Mouse (Mus musculus) frontal cortex, postnatal 14 days (tissue): ENCODE results near the gene Gm42878.
"Not testable (repeated sequence)": the region's sequence is repeated elsewhere in the genome, so short reads cannot be mapped to it uniquely, and the experiment has no call there.

Experiments used
- DNase-seq, 2 experiments: peaks; one replicate each; pipeline ENCODE4 v3.0.0; 2022; ENCODE audit warnings: low spot score in 2 of 2

Gene Gm42878

DNA sequence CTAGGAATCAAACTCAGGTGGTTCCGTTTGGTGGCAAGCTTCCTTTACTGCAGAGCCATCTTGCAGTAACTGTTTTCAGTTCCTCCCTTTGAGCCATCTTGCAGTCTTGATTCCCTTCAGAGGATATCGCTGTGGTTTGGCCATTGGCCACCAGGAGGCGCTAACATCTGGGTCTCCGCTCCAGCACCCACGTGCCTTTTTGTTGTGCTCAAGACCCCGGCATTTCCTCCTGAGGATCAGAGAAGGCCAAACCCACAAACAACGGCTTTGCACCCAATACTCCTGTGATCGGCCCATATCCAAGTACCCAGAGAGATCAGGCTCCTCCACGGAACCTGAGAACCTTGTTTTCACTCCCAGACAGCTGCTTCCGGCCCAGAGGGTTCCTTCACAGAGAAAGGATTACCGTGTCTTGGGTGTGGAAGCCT is 19.2 kb upstream of the Gm42878 start:
- peak; percentile 64 to 72 for DNase-seq

DNA sequence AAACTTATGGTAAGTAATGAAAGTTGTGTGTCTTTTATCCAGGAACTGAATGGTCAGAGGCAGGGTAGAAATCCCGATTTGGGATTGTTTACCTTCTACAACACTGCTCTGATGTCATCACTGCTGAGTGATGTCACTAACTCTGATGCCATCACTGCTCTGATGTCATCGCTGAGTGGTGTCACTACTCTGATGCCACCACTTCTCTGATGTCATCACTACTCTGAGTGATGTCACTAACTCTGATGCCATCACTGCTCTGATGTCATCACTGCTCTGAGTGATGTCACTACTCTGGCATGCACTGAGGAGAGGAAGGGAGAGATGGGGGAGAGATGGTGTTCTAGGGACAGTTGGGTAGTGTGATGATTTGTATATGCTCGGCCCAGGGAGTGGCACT is 17.2 kb upstream of the Gm42878 start:
- no peak for DNase-seq

GRCm38 (mm10) chr5:121549196-121549595 is 3.9 kb upstream of the Gm42878 start:
- DNase-seq = no peak

GRCm38 (mm10) chr5:121547084-121547483 is 1.8 kb upstream of the Gm42878 start:
- no peak for DNase-seq

DNA sequence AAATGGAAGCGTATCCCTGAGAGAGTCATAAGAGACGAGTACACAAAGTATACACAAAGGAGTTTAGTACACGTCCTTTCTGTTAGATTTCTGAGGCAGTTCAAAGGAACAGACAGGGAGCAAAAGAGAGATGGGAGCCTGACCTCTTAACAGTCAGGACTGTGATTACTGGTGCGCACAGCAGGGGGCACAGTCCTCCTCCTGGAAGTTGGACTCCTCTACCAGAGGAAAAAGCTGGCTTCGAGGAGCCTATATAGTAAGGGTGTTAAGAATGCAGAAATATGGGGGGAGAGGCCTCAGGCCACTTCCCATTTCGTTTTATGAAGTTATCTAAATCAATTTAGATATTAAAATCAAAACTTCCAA is 1.2 kb upstream of the Gm42878 start:
- DNase-seq = peak; percentile 23 to 38

DNA sequence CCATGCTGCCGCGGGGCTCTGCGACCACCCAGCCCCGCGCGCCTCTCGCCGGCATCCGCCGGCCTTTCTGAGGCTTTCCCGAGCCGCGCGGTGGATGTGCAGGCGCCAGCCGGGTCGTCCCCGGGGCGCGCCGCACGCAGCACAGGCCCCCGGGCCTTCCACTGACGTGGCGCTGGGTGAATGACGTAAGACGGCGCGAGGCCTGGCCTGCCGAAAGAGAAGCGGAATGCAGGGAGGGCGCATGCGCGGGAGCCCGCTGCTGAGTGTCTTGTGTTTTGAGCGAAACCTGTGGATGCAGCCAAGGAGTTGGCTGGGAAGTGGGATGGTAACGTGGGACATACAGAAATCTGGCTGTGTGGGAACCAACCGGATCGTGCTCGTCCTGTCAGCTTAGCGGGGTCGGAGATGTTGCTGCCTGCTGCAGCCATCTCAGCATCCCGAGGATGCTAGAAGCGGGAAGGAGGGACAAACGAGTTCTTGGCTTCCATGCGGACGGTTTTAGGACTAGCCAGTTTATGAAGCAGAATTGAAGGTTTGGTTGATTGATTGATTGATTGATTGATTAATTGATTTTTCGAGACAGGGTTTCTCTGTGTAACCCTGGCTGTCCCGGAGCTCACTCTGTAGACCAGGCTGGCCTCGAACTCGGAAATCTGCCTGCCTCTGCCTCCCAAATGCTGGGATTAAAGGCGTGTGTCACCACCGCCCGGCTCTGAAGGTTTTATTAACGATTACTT is 679 bp upstream of the Gm42878 start, which contains the start of gene Mapkapk5:
TSS of gene Mapkapk5 (minus strand) at position 113 of the 737 bp plus-strand sequence.
- peak; percentile 94 to 96 for DNase-seq

DNA sequence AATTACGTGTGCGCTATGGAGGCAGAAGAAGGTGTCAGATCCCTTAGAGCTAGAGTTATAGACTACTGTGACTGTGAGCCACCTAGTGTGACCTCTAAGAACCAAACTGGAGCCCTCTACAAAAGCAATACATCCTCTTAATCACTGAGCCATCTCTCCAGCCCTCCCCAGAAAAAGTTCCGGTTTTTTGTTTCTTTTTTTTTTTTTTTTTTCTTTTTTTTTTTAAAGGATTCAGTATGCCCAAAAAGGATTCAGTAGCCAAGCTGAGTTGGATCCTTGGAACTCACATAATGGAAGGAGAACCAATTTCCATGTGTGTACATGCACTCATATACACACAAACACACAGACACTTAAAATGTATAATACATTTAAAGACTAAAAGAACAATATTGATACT is 1.9 kb downstream of the Gm42878 start:
- no peak for DNase-seq

DNA sequence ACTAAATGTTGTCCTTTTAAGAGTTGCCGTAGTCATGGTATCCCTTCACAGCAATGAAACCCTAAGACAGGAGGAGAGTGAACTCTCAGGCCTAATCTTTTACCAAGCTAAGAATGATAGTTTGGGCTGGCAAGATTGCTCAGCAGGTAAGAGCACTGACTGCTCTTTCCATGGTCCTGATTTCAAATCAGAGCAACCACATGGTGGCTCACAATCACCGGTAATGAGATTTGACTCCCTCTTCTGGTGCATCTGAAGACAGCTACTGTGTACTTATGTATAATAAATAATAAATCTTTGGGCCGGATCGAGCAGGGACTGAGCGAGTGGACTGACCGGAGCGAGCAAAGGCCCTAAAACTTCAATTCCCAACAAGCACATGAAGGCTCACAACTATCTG is 4.0 kb downstream of the Gm42878 start:
- no peak for DNase-seq

DNA sequence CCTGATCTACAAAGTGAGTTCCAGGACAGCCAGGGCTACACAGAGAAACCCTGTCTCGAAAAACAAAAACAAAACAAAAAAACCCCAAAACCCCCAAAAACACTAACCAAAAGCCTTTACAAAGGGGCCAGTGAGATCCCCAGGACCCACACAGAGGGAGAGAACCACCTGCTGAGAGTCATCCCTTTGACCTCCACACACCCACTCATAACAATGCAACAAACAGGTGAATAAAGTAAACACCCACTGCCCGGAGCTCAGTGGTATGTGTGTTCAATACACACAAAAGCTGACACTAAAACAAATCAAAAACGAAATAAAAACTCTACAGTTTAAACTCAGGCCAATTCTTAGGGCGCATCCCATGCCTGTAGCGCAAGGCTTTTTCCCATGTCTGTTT is 5.2 kb downstream of the Gm42878 start:
- no peak for DNase-seq

- DNase-seq = no peak
These were observed 7.7 kb downstream of the Gm42878 start for GRCm38 (mm10) chr5:121537588-121537987.

GRCm38 (mm10) chr5:121536921-121537555 is 8.2 kb downstream of the Gm42878 start:
- DNase-seq = no peak

GRCm38 (mm10) chr5:121535116-121535515 is 10.2 kb downstream of the Gm42878 start:
- DNase-seq = no peak

GRCm38 (mm10) chr5:121534521-121534920 is 10.8 kb downstream of the Gm42878 start:
- no peak for DNase-seq

- no peak for DNase-seq
These were observed 18.3 kb downstream of the Gm42878 start for GRCm38 (mm10) chr5:121526961-121527360.

GRCm38 (mm10) chr5:121526526-121526925 is 18.8 kb downstream of the Gm42878 start:
- DNase-seq = no peak

DNA sequence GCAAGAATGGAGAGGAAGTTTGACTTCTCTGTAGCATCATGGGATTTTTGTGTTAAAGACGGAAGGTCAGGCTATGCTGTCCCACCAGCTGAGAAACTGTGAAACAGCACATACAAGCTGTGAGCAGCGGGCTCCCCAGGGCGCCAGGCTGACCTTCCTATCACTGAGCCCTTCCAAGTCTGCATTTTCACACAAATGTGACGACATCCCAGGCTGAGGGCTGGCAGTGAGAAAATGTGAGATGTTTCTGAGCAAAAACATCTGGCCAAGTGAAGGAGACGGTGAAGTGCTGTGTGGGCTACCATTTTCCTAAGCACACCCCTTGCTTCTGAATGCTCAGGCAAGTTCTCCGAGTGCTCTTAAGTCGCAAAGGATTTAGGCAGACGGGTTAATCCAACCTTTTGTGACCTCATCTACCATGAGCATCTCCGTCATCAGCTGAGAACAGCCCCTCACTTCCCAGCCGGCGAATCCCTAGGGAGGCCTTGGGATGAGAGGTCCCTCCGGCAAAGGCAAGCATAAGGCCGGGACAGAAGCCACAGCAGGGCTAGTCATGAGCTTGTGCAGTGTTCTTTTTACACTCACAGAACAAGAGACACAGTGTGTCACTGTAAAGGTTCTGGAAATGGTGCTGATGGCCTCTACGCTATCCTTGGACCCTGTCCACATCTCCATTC is 19.4 kb downstream of the Gm42878 start:
- DNase-seq = no peak

GRCm38 (mm10) chr5:121519758-121520157 is 25.5 kb downstream of the Gm42878 start:
- DNase-seq = not testable (repeated sequence)

DNA sequence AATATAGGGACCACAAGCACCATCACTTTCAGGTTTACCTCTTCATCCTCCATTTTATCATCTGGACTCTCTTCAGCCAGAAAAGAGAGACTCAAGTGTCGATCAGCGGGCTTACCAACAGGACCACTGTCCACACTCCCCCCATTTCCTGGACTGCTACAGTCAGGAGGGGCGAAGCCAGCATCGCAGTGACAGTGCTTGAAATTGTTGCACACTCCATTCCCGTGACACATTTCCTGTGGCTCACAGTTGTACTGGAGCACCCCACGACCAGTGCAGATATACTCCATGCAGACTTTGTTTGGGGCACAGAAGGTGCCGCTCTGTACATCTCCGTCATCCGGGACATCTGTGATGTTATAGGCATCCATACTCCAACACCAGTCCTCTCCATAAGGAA is 26.3 kb downstream of the Gm42878 start:
- DNase-seq = no peak

DNA sequence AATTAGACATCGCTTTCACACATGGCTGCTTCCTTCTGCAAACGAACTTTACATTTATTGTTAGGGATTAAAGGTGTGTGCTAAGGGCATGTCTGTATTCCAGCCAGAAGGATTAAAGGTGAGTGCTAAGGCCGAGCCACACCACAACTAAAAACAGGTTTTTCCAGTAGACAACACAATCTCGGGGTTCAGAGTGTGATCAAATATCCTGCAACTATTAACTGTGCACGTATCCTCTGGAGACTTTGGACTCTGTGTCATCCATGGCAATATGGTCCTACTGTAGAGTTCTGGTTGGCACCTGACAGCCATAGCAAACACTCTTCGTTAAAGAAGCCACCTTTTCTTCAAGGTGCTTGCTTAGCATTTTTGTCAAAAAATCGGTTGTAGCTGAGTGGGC is 35.3 kb downstream of the Gm42878 start:
- DNase-seq = no peak

GRCm38 (mm10) chr5:121506846-121507245 is 38.4 kb downstream of the Gm42878 start:
- no peak for DNase-seq

DNA sequence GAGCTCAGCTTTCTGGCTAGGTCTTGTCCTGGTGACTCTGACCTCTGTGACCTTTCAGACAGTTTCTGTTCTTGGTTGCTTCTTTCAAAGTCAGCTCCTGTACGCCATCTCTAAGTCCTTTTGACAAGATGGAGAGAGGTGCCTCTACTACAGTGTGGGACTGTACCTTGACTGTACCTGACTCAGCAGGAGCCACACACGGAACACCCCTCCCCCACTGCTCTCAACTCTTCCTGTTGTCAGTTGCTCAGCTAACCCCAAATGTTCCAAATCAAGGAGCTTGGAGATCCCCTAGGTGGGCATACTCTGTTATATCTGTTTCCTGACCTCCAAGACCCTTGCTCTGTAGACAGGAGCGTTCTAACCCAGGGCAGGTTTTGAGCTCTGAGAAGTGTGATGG is 42.1 kb downstream of the Gm42878 start, which contains the start of gene Adam1b:
TSS of gene Adam1b (minus strand) at position 205 of the 400 bp plus-strand sequence.
- no peak for DNase-seq

DNA sequence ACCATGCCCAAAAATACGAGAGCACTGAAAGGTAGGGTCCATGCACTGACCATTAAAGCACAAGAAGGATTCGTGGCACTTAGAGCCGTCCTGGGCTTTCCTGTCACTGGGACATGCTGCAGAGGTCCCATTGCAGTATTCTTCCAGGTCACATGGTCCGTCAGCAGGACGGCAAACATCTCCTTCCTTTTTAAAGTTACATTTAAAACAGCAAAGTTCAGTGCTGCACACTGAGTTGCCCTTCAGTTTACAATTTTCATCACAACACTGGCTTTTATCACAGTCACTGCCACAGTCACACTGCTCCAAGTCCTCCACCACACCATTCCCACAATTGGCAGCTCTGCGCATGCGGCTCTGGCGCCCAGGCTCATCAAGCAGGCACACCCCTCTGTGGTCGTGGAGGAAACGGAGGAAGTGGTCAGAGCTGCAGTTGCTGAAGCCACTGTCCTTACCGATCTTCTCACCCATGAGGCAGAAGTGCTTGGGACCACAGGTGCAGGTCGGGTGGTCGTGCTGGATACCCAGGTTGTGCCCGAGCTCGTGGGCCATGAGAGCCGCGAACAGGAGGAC is 43.8 kb downstream of the Gm42878 start:
- not testable (repeated sequence) for DNase-seq
